Mouse (Mus musculus): Measurements from ENCODE around the gene Gm4869.

GRCm38 (mm10) chr5:140513921-140514320, 68.5 kb downstream of the Gm4869 start:
- TF ChIP-seq CTCF (IDR thresholded peaks at IDR 0.05; ENCODE audit: borderline replicate concordance, insufficient read depth, low read length) (no peak), POLR2A (IDR thresholded peaks at IDR 0.05; ENCODE audit: low read depth, low read length) (no peak)
